Mouse (Mus musculus) intestine, embryonic 16.5 days (tissue): ENCODE data around the gene Tpbg. TPM values are rescaled to one million over a fixed set of nuclear protein-coding genes. Genes with fewer than 3 reads are reported as not detected.

Experiments
- ATAC-seq: fragments of 200-750 bp; cut with Nextera tagmentation; 2 replicates; pipeline ENCODE4 v1.8.0; 2017; ENCODE audit warnings: moderate TSS enrichment, moderate library complexity
- H3K27ac ChIP-seq: fragments of 300-500 bp; sonication (generic); 2 replicates; pipeline ENCODE4 v1.5.1; 2014; ENCODE audit warnings: mild to moderate bottlenecking, low read length
- H3K27me3 ChIP-seq: fragments of 300-500 bp; sonication (generic); replicated peaks from 2 replicates; pipeline ENCODE4 v1.6.1; 2014; ENCODE audit warnings: low read length, control low read depth, mixed read lengths; ENCODE audit not compliant: control insufficient read depth, insufficient read depth
- H3K36me3 ChIP-seq: fragments of 300-500 bp; sonication (generic); 2 replicates; pipeline ENCODE4 v1.6.1; 2014; ENCODE audit warnings: low read length, control low read depth; ENCODE audit not compliant: control insufficient read depth, insufficient read depth
- H3K4me1 ChIP-seq: fragments of 300-500 bp; sonication (generic); 2 replicates; pipeline ENCODE4 v1.6.1; 2014; ENCODE audit warnings: low read length, control low read depth, mixed read lengths; ENCODE audit not compliant: control insufficient read depth, insufficient read depth
- H3K4me2 ChIP-seq: fragments of 300-500 bp; sonication (generic); 2 replicates; pipeline ENCODE4 v1.6.1; 2014; ENCODE audit warnings: low read depth, low read length, control low read depth
- H3K4me3 ChIP-seq: fragments of 300-500 bp; sonication (generic); 2 replicates; pipeline ENCODE4 v1.5.1; 2014; ENCODE audit warnings: mild to moderate bottlenecking, low read length
- H3K9ac ChIP-seq: fragments of 300-500 bp; sonication (generic); 2 replicates; pipeline ENCODE4 v1.6.1; 2014; ENCODE audit warnings: low read depth, low read length
- H3K9me3 ChIP-seq: fragments of 300-500 bp; sonication (generic); 2 replicates; pipeline ENCODE4 v1.6.1; 2016; ENCODE audit warnings: low read length, control low read depth; ENCODE audit not compliant: control insufficient read depth
- WGBS: fragments of 180-500 bp; shearing (Covaris S2); extraction: QIAGEN DNeasy Blood & Tissue Kit; methylation state at CpG from one replicate; pipeline ENCODE4 v1.1.7; 2014; 5-methylcytosine and 5-hydroxymethylcytosine counted together
- polyA plus RNA-seq: library from polyadenylated mRNA; unstranded; fragments of >200 nt; fragmentation: Nextera tagmentation; extraction: Ambion mirVana; gene quantifications from 2 replicates; pipeline ENCODE4 v1.2.1, GENCODE M21; 2015

Tpbg gene
- polyA plus RNA-seq, 1 experiment from 2014 or later: 4.4 TPM

- Histone ChIP-seq H3K4me1 (no peaks in the 10 kb centered on the region), H3K9ac (no peak overlapping the region), H3K27ac (no peak overlapping the region), H3K36me3 (no peaks in the 10 kb centered on the region), H3K4me2 (no peak overlapping the region), H3K9me3 (no peaks in the 10 kb centered on the region), H3K4me3 (no peak overlapping the region), H3K27me3 (no peaks in the 10 kb centered on the region)
- 74% methylated on average over 5 of the region's 5 CpGs for WGBS
- no peak for ATAC-seq
These were observed 51.5 kb downstream of the Tpbg start for GRCm38 (mm10) chr9:85893681-85894080.

Other genes starting within 250 kb of the Tpbg start
- 21.3 and 23.3 TPM in 2 replicates for gene Ibtk, start 93.0 kb upstream of the Tpbg start, polyA plus RNA-seq